Mouse (Mus musculus) CH12.LX (cell line): ENCODE measurements around the gene Per1.

Experiments
- CHD2 ChIP-seq: IDR thresholded peaks from 2 replicates; pipeline ENCODE4 v1.6.1; 2011; ENCODE audit warnings: low read length, improper control_type of control experiment
- EP300 ChIP-seq: IDR thresholded peaks from 2 replicates; pipeline ENCODE4 v1.6.1; 2011; ENCODE audit warnings: low read length, improper control_type of control experiment

- TF ChIP-seq EP300 (no peak), CHD2 (no peak)
These were observed 25.4 kb downstream of the Per1 start, which contains the start of gene Hes7 for GRCm38 (mm10) chr11:69120221-69121000.
